Mouse (Mus musculus) regulatory T cell (primary cell): ENCODE data around the gene Gmps.

Experiments used
- in situ Hi-C: fragments of 300-600 bp; cut with MboI, MseI; formaldehyde crosslinking; loops from one replicate; pipeline ENCODE4 v1.15.1; 2025; ENCODE audit warnings: high pct_unique_total_duplicates

Gene Gmps

GRCm38 (mm10) chr3:63975955-63976908, at the start of gene Gmps:
TSS of gene Gmps (plus strand) at chr3:63976106.
- in situ Hi-C loops = loop anchor here (10.0 to 25.0 kb wide), 2 partner anchors 1411 to 1549 kb away; partner anchors contain the start of genes Ssr3 and Tiparp

GRCm38 (mm10) chr3:63928878-63929859, 46.7 kb upstream of the Gmps start, which contains the start of gene E130311K13Rik:
TSS of gene E130311K13Rik (minus strand) at chr3:63929472.
- in situ Hi-C loops = no loop called here

DNA sequence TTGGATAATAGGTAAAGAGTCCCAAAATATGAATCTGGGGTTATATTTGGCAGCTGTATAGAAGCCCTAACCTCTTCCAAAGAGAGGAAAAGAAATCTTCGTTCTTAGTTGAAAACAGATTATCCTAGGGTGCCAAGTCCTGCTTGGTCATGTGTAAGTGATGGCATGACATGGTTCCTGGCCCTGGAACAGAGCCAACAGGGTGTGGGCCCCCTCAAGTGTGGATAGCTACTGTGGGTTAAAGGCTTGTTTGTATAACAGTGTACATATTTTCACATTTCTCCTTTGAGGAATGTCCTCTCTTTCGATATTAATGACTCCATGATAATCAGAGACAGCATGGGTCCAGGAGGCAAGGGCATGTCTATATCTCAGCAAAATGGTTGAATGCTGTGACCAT, 37.0 kb upstream of the Gmps start:
- in situ Hi-C loops = no loop called here

DNA sequence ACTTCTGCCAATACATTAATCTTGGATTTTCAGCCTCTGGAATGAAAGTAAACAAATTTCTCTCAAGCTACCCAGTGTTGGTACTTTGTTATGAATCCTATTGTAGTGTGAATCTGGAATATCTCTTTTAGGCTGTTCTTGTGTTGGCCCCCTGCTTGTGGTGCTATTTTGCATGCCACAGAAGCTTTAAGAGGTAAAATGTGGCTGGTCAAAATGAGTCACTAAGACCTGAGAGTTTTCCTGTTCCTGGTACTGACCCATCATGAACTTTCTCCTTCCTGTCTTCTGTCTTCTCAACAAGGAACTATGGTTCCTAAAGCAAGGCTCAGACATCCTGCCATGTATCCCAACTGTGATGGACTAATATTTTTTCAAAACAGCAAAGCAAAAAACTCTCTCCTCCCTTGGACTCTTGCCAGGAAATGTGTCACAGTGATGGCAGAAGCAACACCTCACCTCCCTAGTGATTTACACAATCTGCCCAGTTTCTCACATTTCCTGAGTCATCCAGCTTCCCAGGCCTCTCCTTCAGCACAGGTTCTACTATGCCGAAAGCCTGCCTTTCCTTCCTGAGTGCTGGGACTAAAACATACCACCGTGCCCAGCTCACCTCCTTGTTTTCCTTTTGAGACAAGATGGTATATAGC, 34.6 kb upstream of the Gmps start:
- in situ Hi-C loops = no loop called here

DNA sequence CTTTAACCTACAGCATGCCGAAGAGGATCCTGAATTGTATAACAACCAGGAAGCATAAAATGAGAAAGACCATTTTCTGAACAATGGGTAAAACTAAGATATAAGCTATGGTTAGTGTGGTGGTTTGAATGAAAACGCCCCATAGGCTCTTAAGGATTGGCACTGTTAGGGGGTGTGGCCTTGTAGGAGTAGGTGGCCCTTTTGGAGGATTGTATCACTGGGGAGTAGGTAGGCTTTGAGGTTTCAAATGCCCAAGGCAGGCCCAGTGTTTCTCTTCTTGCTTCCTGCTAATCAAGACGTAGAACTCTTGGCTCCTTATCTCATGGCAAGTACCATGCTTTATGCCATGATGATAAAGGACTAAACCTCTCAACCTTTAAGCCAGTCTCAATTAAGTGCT, 26.1 kb upstream of the Gmps start:
- in situ Hi-C loops = loop anchor here (25.0 kb wide), 1 partner anchor 2012 kb away; the partner anchor contains the start of gene Ccnl1

- in situ Hi-C loops = loop anchor here (25.0 kb wide), 1 partner anchor 1999 kb away; the partner anchor contains the start of gene Ccnl1
Observed at GRCm38 (mm10) chr3:63963421-63964099, 12.3 kb upstream of the Gmps start.

- in situ Hi-C loops = loop anchor here (25.0 kb wide), 1 partner anchor 1998 kb away; the partner anchor contains the start of gene Ccnl1
Observed at GRCm38 (mm10) chr3:63964100-63964921, 11.6 kb upstream of the Gmps start, which contains the start of gene Slc33a1. TSS of gene Slc33a1 (minus strand) at chr3:63964768.

DNA sequence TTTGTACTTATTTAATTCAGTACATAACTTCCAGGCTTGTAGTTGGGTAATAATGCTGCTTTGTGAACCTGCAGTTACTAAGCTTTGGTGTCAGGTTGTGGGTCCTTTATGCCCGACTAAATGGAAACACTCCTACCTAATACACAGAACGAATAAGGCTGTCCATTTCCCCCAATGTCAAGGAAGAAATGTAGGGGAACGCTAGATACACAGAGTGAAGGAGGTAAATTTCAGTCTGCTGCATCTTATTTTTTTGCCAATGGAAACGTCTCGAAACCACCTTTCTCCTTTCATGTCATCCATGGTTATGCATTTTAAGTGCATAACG, 11.0 kb upstream of the Gmps start:
- in situ Hi-C loops = loop anchor here (25.0 kb wide), 1 partner anchor 1997 kb away; the partner anchor contains the start of gene Ccnl1

DNA sequence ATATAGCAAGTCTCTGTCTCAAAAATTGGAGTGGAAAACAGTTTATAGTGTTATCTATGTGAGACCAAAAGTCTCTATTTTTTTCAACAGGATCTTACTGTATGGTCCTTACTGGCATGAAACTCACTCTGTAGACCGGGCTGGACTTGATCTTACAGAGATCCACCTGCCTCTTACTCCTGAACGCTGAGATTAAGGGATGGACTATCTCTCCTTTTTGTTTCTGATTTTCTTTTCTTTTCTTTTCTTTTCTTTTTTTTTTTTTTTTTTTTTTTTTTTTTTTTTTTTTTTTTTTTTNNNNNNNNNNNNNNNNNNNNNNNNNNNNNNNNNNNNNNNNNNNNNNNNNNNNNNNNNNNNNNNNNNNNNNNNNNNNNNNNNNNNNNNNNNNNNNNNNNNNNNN, 10.0 kb upstream of the Gmps start:
- in situ Hi-C loops = loop anchor here (25.0 kb wide), 1 partner anchor 1996 kb away; the partner anchor contains the start of gene Ccnl1

GRCm38 (mm10) chr3:63977895-63978294, 2.0 kb downstream of the Gmps start:
- in situ Hi-C loops = loop anchor here (10.0 to 25.0 kb wide), 2 partner anchors 1409 to 1547 kb away; partner anchors contain the start of genes Ssr3 and Tiparp

DNA sequence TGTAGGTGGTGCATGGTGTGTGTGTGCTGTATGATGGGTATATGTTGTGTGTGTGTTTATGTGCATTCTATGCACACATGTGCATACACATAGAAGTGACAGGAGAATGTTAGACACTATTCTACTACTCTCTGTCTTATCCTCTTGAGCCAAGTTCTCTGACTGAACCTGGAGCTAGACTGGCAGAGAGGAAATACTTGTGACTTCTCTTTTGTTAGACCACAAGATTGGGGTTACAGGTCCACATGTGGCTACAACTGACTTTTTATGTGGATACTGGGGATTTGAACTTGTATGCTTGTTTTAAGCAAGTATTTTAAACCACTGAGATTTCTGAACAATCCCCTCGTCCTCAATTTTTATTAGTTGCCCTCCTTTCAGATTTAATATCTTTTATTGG, 10.8 kb downstream of the Gmps start:
- in situ Hi-C loops = loop anchor here (25.0 kb wide), 1 partner anchor 1401 kb away; the partner anchor contains the start of gene Ssr3

DNA sequence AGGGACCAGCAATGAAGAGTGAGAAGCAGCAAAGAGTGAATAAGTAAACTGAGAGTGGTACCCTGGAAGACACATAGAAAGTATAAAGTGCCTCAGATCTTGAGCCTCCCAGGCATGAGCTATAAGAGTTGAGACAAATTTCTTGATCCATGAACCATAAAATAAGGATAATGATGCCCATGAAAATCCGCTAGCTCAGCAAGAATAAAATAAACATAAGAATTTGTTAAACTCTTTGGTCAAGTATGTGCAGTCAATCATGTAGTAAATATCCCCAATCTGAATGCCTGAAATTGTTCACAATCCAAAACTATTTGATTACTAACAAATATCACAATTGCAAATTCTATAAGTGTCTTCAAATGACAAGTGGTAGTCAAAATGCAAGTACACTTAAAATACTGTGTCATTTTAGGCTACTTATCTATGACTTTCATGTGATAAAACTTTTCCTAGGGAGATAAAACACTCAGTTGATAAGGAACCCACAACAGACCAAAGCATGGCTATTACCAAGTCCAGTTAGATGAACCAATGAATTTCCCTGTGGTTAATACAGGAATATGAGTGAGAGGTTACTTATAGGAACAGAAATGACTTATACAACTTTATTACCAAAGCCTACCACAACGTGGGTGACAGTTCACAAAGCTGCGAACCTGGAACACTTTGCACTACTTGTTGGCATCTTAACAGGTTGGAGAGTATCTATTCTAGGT, 13.0 kb downstream of the Gmps start:
- in situ Hi-C loops = loop anchor here (25.0 kb wide), 1 partner anchor 1398 kb away; the partner anchor contains the start of gene Ssr3

DNA sequence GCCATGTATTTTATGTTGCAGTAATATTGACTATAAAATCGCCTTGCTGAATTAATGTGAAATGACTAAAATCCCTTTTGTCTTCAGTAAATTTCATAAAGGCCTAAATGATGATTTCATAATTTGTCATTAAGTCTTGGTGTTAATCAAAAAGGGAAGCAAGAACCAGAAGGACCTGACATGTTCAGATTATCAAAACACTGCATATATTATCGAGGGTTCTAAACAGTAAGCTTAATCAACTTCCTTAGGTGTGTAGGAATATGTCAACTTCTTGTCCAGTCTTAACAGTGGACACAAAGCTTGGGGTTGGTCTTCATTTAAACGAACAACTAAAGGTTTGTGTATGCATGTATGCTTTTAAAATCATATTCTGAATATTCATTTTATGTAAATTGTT, 45.5 kb downstream of the Gmps start:
- in situ Hi-C loops = loop anchor here (25.0 kb wide), 1 partner anchor 1916 kb away; no protein-coding TSS in a partner anchor

DNA sequence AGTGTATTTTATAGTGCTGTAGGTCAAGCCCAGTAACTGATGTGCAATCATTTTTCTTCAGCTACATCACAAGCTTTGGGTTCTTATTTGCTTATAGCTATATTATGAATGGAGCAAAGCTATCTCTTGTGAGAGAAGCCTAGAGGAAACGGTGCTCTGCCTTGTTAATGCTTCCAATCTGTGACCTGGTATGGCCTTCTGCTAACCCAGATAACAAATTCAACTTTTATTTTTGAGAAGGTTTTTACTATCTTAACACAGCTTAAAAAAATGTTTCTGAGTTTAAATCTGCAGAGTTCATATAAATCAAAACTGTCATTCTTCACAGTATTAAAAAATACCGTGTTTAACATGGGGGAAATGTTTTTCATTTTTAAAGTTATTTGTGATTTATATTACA, 46.0 kb downstream of the Gmps start:
- in situ Hi-C loops = loop anchor here (25.0 kb wide), 1 partner anchor 1915 kb away; no protein-coding TSS in a partner anchor

GRCm38 (mm10) chr3:64029846-64030245, 53.9 kb downstream of the Gmps start:
- in situ Hi-C loops = loop anchor here (25.0 kb wide), 1 partner anchor 757 kb away; no protein-coding TSS in a partner anchor

GRCm38 (mm10) chr3:64038136-64038841, 62.4 kb downstream of the Gmps start:
- in situ Hi-C loops = loop anchor here (25.0 kb wide), 1 partner anchor 749 kb away; no protein-coding TSS in a partner anchor
